Mouse (Mus musculus) CD8-positive naive resting alpha-beta T cell, adult 2 months (primary cell): ENCODE measurements around the gene Zfp457.
"Not testable (repeated sequence)": the region's sequence is repeated elsewhere in the genome, so short reads cannot be mapped to it uniquely, and the experiment has no call there.

Source experiments
- DNase-seq, 2 experiments: peaks; one replicate each; pipeline ENCODE4 v3.0.0; 2022; ENCODE audit warnings: low read depth in 2 of 2, low spot score in 2 of 2

Gene Zfp457

GRCm38 (mm10) chr13:67305822-67306672 is at the start of gene Zfp457:
Gene Zfp457 (minus strand): TSS chr13:67306485.
- DNase-seq, result peak; percentile 74 to 88

- no peak for DNase-seq
Observed at GRCm38 (mm10) chr13:67351854-67352253, 45.6 kb upstream of the Zfp457 start.

GRCm38 (mm10) chr13:67343422-67343821 is 37.1 kb upstream of the Zfp457 start:
- no peak for DNase-seq

- peak in 1 of 2 experiments; percentile 2 for DNase-seq
Observed at GRCm38 (mm10) chr13:67332877-67333276, 26.6 kb upstream of the Zfp457 start.

- peak; percentile 75 to 80 for DNase-seq
Observed at GRCm38 (mm10) chr13:67332019-67332724, 25.9 kb upstream of the Zfp457 start, which contains the start of gene Zfp595. Gene Zfp595 (minus strand): TSS chr13:67332570.

- no peak for DNase-seq
Observed at GRCm38 (mm10) chr13:67306718-67307117, 433 bp upstream of the Zfp457 start.

GRCm38 (mm10) chr13:67278314-67278713 is 28.0 kb downstream of the Zfp457 start, which contains the start of gene Zfp458:
Gene Zfp458 (minus strand): TSS chr13:67278466.
- DNase-seq, result no peak

- DNase-seq, result not testable (repeated sequence)
Observed at GRCm38 (mm10) chr13:67269383-67270065, 36.8 kb downstream of the Zfp457 start.

- peak; percentile 67 to 76 for DNase-seq
Observed at GRCm38 (mm10) chr13:67268568-67269369, 37.5 kb downstream of the Zfp457 start.
